19 mouse cellular contexts compared by ENCODE assay signal in genomic region chr12:52379960-52380359, GRCm38 (mm10).
A peak's percentile ranks its signal among the peaks of the same experiment; 100 is the strongest.
DNase-seq lines count a peak whose midpoint lies in the region; ATAC-seq lines count a peak whose summit lies in the region.
"Had no signal": no experiment of that assay in that cellular context is flagged by ENCODE, and none has a peak within 500 bp of the region (broad histone marks: within the 10 kb centered on the region; RNA-seq: fewer than 3 reads in every experiment).

No protein-coding gene starts in this region.

- no peaks in the 10 kb centered on the region for H3K27me3 ChIP-seq in embryonic facial prominence, embryonic 14.5 days (replicated peaks; ENCODE audit: control insufficient read depth, insufficient read depth, low read length)
- no peaks in the 10 kb centered on the region for H3K27me3 ChIP-seq in embryonic facial prominence, embryonic 10.5 days (replicated peaks; ENCODE audit: low read depth, poor library complexity, severe bottlenecking)
- H3K27me3 ChIP-seq in midbrain, embryonic 12.5 days = no peaks in the 10 kb centered on the region
- no peaks in the 10 kb centered on the region for H3K27me3 ChIP-seq in midbrain, embryonic 16.5 days (ENCODE audit: control insufficient read depth, insufficient read depth, low read depth, low read length)
- H3K27me3 ChIP-seq in hindbrain, embryonic 12.5 days = no peaks in the 10 kb centered on the region
- H3K27me3 ChIP-seq: embryonic facial prominence, embryonic 12.5 days; heart, embryonic 15.5 days; Patski had no signal

- H3K9ac ChIP-seq in embryonic facial prominence, embryonic 14.5 days (ENCODE audit: low read depth, low read length) = no peak overlapping the region
- H3K9ac ChIP-seq in midbrain, embryonic 12.5 days (replicated peaks) = no peak overlapping the region
- H3K9ac ChIP-seq in midbrain, embryonic 16.5 days (ENCODE audit: low read depth, low read length) = no peak overlapping the region
- H3K9ac ChIP-seq in hindbrain, embryonic 12.5 days = no peak overlapping the region
- H3K9ac ChIP-seq: embryonic facial prominence, embryonic 12.5 days; heart, embryonic 15.5 days had no signal

- no peak for DNase-seq in embryonic facial prominence, embryonic 14.5 days (ENCODE audit: low spot score)
- no peak for DNase-seq in embryonic facial prominence, embryonic 10.5 days (ENCODE audit: low spot score)
- no peak for DNase-seq in urinary bladder, adult 2 months (ENCODE audit: low spot score)
- no peak for DNase-seq in left cerebral cortex, postnatal 14 days (ENCODE audit: low spot score in 2 of 2)
- DNase-seq: kidney, adult 11 months; right cerebral cortex, postnatal 4 days; thymus, postnatal 14 days had no signal

- WGBS in embryonic facial prominence, embryonic 14.5 days = 57% methylated on average over 5 of the region's 5 CpGs
- whole genome bisulfite sequencing in embryonic facial prominence, embryonic 10.5 days = 46% methylated on average over 5 of the region's 5 CpGs
- 53% methylated on average over 5 of the region's 5 CpGs for WGBS in midbrain, embryonic 12.5 days
- WGBS in midbrain, embryonic 16.5 days = 44% methylated on average over 5 of the region's 5 CpGs
- 41% methylated on average over 5 of the region's 5 CpGs for WGBS in hindbrain, embryonic 12.5 days

- peak; percentile 31; the same call in 1 of the 2 replicates for ATAC-seq in embryonic facial prominence, embryonic 14.5 days (ENCODE audit: low read depth)
- ATAC-seq in midbrain, embryonic 12.5 days (ENCODE audit: low FRiP score, low read depth) = peak; percentile 28; the same call in 1 of the 2 replicates
- no peak for ATAC-seq in midbrain, embryonic 16.5 days
- ATAC-seq in hindbrain, embryonic 12.5 days (ENCODE audit: low FRiP score) = peak; percentile 78
- ATAC-seq: Patski had no signal

- no peak overlapping the region for H3K4me2 ChIP-seq in embryonic facial prominence, embryonic 14.5 days (ENCODE audit: low read depth, low read length)
- H3K4me2 ChIP-seq in midbrain, embryonic 12.5 days (replicated peaks) = no peak overlapping the region
- no peak overlapping the region for H3K4me2 ChIP-seq in midbrain, embryonic 16.5 days (ENCODE audit: low read length)
- no peak overlapping the region for H3K4me2 ChIP-seq in hindbrain, embryonic 12.5 days (replicated peaks)
- H3K4me2 ChIP-seq: embryonic facial prominence, embryonic 12.5 days; heart, embryonic 15.5 days; liver, embryonic 11.5 days had no signal

- no peaks in the 10 kb centered on the region for H3K9me3 ChIP-seq in embryonic facial prominence, embryonic 14.5 days (ENCODE audit: control insufficient read depth, low read length)
- H3K9me3 ChIP-seq in embryonic facial prominence, embryonic 10.5 days = no peaks in the 10 kb centered on the region
- no peaks in the 10 kb centered on the region for H3K9me3 ChIP-seq in midbrain, embryonic 12.5 days
- no peaks in the 10 kb centered on the region for H3K9me3 ChIP-seq in midbrain, embryonic 16.5 days (replicated peaks; ENCODE audit: control insufficient read depth, low read length, poor library complexity, severe bottlenecking)
- H3K9me3 ChIP-seq in hindbrain, embryonic 12.5 days (replicated peaks) = no peaks in the 10 kb centered on the region
- H3K9me3 ChIP-seq: embryonic facial prominence, embryonic 12.5 days; forebrain, embryonic 10.5 days; heart, embryonic 15.5 days; limb, embryonic 10.5 days had no signal

- intact Hi-C loops in left cerebral cortex, postnatal 14 days (cut with DNase I) = no loop called here

- H3K4me3 ChIP-seq in embryonic facial prominence, embryonic 14.5 days (ENCODE audit: low read depth, low read length) = no peak overlapping the region
- H3K4me3 ChIP-seq in embryonic facial prominence, embryonic 10.5 days = no peak overlapping the region
- H3K4me3 ChIP-seq in midbrain, embryonic 12.5 days = no peak overlapping the region
- H3K4me3 ChIP-seq in midbrain, embryonic 16.5 days (ENCODE audit: low read depth, low read length) = no peak overlapping the region
- H3K4me3 ChIP-seq in hindbrain, embryonic 12.5 days = no peak overlapping the region
- H3K4me3 ChIP-seq: embryonic facial prominence, embryonic 12.5 days; forebrain, embryonic 10.5 days; gastrocnemius, adult 2 months; heart, embryonic 15.5 days; layer of hippocampus, adult 2 months; limb, embryonic 10.5 days had no signal

- H3K36me3 ChIP-seq in embryonic facial prominence, embryonic 14.5 days (ENCODE audit: control insufficient read depth, insufficient read depth, low read length) = no peaks in the 10 kb centered on the region
- no peaks in the 10 kb centered on the region for H3K36me3 ChIP-seq in embryonic facial prominence, embryonic 10.5 days (replicated peaks)
- no peaks in the 10 kb centered on the region for H3K36me3 ChIP-seq in midbrain, embryonic 12.5 days
- no peaks in the 10 kb centered on the region for H3K36me3 ChIP-seq in midbrain, embryonic 16.5 days (ENCODE audit: control insufficient read depth, insufficient read depth, low read length)
- H3K36me3 ChIP-seq in hindbrain, embryonic 12.5 days = no peaks in the 10 kb centered on the region
- H3K36me3 ChIP-seq: embryonic facial prominence, embryonic 12.5 days; forebrain, embryonic 10.5 days; heart, embryonic 15.5 days; limb, embryonic 10.5 days had no signal

- H3K27ac ChIP-seq in embryonic facial prominence, embryonic 14.5 days (replicated peaks; ENCODE audit: low read depth, low read length) = no peak overlapping the region
- H3K27ac ChIP-seq in embryonic facial prominence, embryonic 10.5 days (replicated peaks) = no peak overlapping the region
- H3K27ac ChIP-seq in midbrain, embryonic 12.5 days (replicated peaks) = no peak overlapping the region; the same call in 1 of the 2 replicates
- H3K27ac ChIP-seq in midbrain, embryonic 16.5 days (ENCODE audit: low read length) = no peak overlapping the region
- peak overlapping the region; percentile 85 for H3K27ac ChIP-seq in hindbrain, embryonic 12.5 days
- H3K27ac ChIP-seq: embryonic facial prominence, embryonic 12.5 days; forebrain, embryonic 10.5 days; gastrocnemius, adult 2 months; heart, embryonic 15.5 days; kidney, postnatal 0 days; layer of hippocampus, adult 2 months; limb, embryonic 10.5 days had no signal

- H3K4me1 ChIP-seq in embryonic facial prominence, embryonic 14.5 days (ENCODE audit: control insufficient read depth, insufficient read depth, low read length) = peaks cover 18% of the 10 kb centered on the region
- H3K4me1 ChIP-seq in embryonic facial prominence, embryonic 10.5 days = peaks cover 50% of the 10 kb centered on the region
- H3K4me1 ChIP-seq in midbrain, embryonic 12.5 days = peaks cover 25% of the 10 kb centered on the region
- peaks cover 10% of the 10 kb centered on the region for H3K4me1 ChIP-seq in midbrain, embryonic 16.5 days (ENCODE audit: control insufficient read depth, insufficient read depth, low read length)
- peaks cover 34% of the 10 kb centered on the region for H3K4me1 ChIP-seq in hindbrain, embryonic 12.5 days
